Mouse (Mus musculus): ENCODE measurements around the gene Ltb4r2. TPM values are rescaled to one million over a fixed set of nuclear protein-coding genes. Genes with fewer than 3 reads are reported as not detected.

Ltb4r2 gene
- polyA plus RNA-seq, 1 experiment = 1.8 TPM

DNA sequence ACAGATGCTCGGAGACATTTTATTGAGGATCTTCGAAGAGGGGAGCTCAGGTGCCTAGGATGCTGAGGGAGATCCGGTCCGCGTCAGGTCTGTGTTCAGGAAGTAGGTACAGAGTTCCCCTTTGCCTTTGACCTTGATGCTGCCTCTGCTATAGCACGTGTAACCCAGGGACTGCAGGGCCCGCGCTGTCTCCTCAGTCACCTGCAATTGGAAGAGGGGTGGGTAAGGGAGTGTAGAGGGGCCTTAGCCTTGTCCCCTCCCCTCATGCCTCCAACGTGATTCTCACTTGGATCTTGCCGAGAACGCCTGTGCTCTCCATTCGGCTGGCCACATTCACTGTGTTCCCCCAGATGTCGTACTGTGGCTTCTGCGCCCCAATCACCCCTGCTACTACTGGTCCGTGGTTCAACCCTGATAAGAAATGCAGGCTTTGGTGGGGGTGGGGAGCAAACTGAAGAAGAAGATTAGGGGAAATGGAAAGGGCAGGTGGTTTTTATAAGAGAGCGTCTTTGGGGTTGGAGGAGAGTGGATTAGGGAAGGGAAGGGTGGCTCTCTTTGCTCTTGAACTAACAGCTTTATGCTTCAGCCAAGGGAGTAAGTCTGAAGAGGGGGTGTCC is 8.0 kb downstream of the Ltb4r2 start:
- no peaks in the 10 kb centered on the region for H3K36me3 ChIP-seq (ENCODE audit: control insufficient read depth, insufficient read depth, low read length)
- DNase-seq = no peak
- H3K4me3 ChIP-seq (ENCODE audit: control insufficient read depth, insufficient read depth, low read length) = no peak overlapping the region
- no peak overlapping the region for H3K27ac ChIP-seq (ENCODE audit: control insufficient read depth, insufficient read depth, low read length)
- TF ChIP-seq CTCF (IDR thresholded peaks at IDR 0.05; ENCODE audit: borderline replicate concordance, control insufficient read depth, extremely low read depth, insufficient read depth, low read length, poor library complexity) = no peak
- no peak for TF ChIP-seq POLR2A (IDR thresholded peaks at IDR 0.05; ENCODE audit: control insufficient read depth, extremely low read depth, insufficient read depth, low read length, poor library complexity)
- 52% methylated on average over 16 of the region's 16 CpGs for WGBS
- 0 out of 2 replicates have a peak, but pooled peaks cover 4% of the 10 kb centered on the region for H3K4me1 ChIP-seq (replicated peaks; ENCODE audit: control insufficient read depth, insufficient read depth, low read length)
- H3K27me3 ChIP-seq (ENCODE audit: control insufficient read depth, insufficient read depth, low read length) = peaks cover 2% of the 10 kb centered on the region; the same call in 1 of the 2 replicates

DNA sequence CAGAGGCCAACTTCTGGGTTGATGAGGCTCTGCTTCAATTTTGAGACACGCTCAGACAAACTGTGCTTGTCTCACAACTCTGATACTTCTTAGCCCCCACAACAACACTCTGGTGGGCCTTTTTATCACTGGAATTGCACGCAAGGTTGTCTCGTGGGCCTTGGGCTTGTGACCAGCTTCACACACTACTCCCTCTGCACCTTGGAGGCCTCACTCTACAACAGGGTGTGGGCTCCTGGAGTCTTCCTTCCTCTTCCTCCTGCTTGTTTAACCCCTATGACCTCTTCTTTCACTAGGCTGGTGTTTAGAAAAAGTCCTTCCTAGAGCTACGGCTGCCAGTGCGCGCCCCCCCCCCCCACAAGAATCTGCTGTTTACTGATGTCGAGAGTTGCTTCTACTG is 15.5 kb downstream of the Ltb4r2 start:
- H3K4me1 ChIP-seq (replicated peaks; ENCODE audit: control insufficient read depth, insufficient read depth, low read length) = no peaks in the 10 kb centered on the region
- H3K27ac ChIP-seq (ENCODE audit: control insufficient read depth, insufficient read depth, low read length) = no peak overlapping the region
- DNase-seq = no peak
- TF ChIP-seq POLR2A (IDR thresholded peaks at IDR 0.05; ENCODE audit: control insufficient read depth, extremely low read depth, insufficient read depth, low read length, poor library complexity) (no peak), CTCF (IDR thresholded peaks at IDR 0.05; ENCODE audit: borderline replicate concordance, control insufficient read depth, extremely low read depth, insufficient read depth, low read length, poor library complexity) (no peak)
- no peak overlapping the region for H3K4me3 ChIP-seq (ENCODE audit: control insufficient read depth, insufficient read depth, low read length)
- no peaks in the 10 kb centered on the region for H3K27me3 ChIP-seq (ENCODE audit: control insufficient read depth, insufficient read depth, low read length)
- WGBS = 81% methylated on average over 7 of the region's 7 CpGs
- H3K36me3 ChIP-seq (ENCODE audit: control insufficient read depth, insufficient read depth, low read length) = no peaks in the 10 kb centered on the region

DNA sequence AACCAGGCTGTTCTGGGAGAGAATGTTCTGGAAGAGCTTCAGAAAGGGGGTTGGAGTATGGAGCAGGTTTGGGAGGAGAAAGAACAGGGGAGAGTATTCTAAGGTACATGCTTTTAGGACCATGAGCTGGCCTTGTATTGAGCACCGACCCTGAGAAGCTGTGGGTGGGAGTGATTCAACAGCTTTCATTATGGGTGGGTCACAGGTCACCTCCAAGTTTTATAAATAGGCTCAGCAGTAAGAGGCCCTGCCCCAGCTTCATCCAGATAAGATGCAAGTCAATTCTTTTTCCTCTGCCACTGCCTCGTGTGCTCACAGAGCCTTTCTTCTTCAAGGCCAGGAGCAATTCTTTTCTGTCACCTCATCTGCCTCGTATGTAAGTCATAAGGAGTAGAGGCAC is 15.9 kb downstream of the Ltb4r2 start:
- H3K27me3 ChIP-seq (ENCODE audit: control insufficient read depth, insufficient read depth, low read length) = no peaks in the 10 kb centered on the region
- H3K27ac ChIP-seq (ENCODE audit: control insufficient read depth, insufficient read depth, low read length) = no peak overlapping the region
- H3K4me1 ChIP-seq (replicated peaks; ENCODE audit: control insufficient read depth, insufficient read depth, low read length) = no peaks in the 10 kb centered on the region
- no peak for TF ChIP-seq POLR2A (IDR thresholded peaks at IDR 0.05; ENCODE audit: control insufficient read depth, extremely low read depth, insufficient read depth, low read length, poor library complexity)
- TF ChIP-seq CTCF (IDR thresholded peaks at IDR 0.05; ENCODE audit: borderline replicate concordance, control insufficient read depth, extremely low read depth, insufficient read depth, low read length, poor library complexity) = no peak
- 48% methylated on average over 3 of the region's 3 CpGs for WGBS
- no peak for DNase-seq
- no peak overlapping the region for H3K4me3 ChIP-seq (ENCODE audit: control insufficient read depth, insufficient read depth, low read length)
- no peaks in the 10 kb centered on the region for H3K36me3 ChIP-seq (ENCODE audit: control insufficient read depth, insufficient read depth, low read length)

DNA sequence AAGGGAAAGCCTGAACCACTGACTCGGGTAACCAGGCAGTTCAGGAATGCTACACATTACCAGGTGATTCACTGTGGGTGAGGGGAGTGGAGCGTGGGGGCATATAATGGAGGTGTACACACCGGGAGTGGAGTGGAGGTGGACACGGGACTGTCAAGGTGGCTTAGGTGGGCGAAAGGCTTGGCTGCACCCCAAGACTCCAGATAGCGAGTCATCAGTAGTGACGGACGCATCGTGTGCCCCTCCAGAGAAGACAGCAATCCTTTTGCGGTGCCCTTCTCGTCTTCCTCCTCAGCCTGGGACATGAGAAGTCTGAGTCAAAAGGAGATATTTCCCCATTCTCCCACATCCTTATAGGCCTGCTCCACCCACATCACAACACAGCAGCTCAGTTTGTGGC is 16.6 kb downstream of the Ltb4r2 start:
- no peaks in the 10 kb centered on the region for H3K4me1 ChIP-seq (replicated peaks; ENCODE audit: control insufficient read depth, insufficient read depth, low read length)
- no peak overlapping the region for H3K27ac ChIP-seq (ENCODE audit: control insufficient read depth, insufficient read depth, low read length)
- no peaks in the 10 kb centered on the region for H3K27me3 ChIP-seq (ENCODE audit: control insufficient read depth, insufficient read depth, low read length)
- no peak for DNase-seq
- 85% methylated on average over 11 of the region's 11 CpGs for WGBS
- TF ChIP-seq CTCF (IDR thresholded peaks at IDR 0.05; ENCODE audit: borderline replicate concordance, control insufficient read depth, extremely low read depth, insufficient read depth, low read length, poor library complexity) = no peak
- no peak for TF ChIP-seq POLR2A (IDR thresholded peaks at IDR 0.05; ENCODE audit: control insufficient read depth, extremely low read depth, insufficient read depth, low read length, poor library complexity)
- H3K36me3 ChIP-seq (ENCODE audit: control insufficient read depth, insufficient read depth, low read length) = no peaks in the 10 kb centered on the region
- H3K4me3 ChIP-seq (ENCODE audit: control insufficient read depth, insufficient read depth, low read length) = no peak overlapping the region

GRCm38 (mm10) chr14:55778686-55779085 is 17.5 kb downstream of the Ltb4r2 start:
- no peak for TF ChIP-seq POLR2A (IDR thresholded peaks at IDR 0.05; ENCODE audit: control insufficient read depth, extremely low read depth, insufficient read depth, low read length, poor library complexity)
- TF ChIP-seq CTCF (IDR thresholded peaks at IDR 0.05; ENCODE audit: borderline replicate concordance, control insufficient read depth, extremely low read depth, insufficient read depth, low read length, poor library complexity) = no peak
- Histone ChIP-seq H3K4me1 (replicated peaks; ENCODE audit: control insufficient read depth, insufficient read depth, low read length) (no peaks in the 10 kb centered on the region), H3K4me3 (ENCODE audit: control insufficient read depth, insufficient read depth, low read length) (no peak overlapping the region), H3K27me3 (ENCODE audit: control insufficient read depth, insufficient read depth, low read length) (no peaks in the 10 kb centered on the region), H3K27ac (ENCODE audit: control insufficient read depth, insufficient read depth, low read length) (no peak overlapping the region), H3K36me3 (ENCODE audit: control insufficient read depth, insufficient read depth, low read length) (no peaks in the 10 kb centered on the region)
- no peak for DNase-seq
- WGBS = 97% methylated on average over 15 of the region's 15 CpGs

GRCm38 (mm10) chr14:55779656-55780055 is 18.4 kb downstream of the Ltb4r2 start:
- no peaks in the 10 kb centered on the region for H3K4me1 ChIP-seq (replicated peaks; ENCODE audit: control insufficient read depth, insufficient read depth, low read length)
- H3K27me3 ChIP-seq (ENCODE audit: control insufficient read depth, insufficient read depth, low read length) = no peaks in the 10 kb centered on the region
- no peak overlapping the region for H3K27ac ChIP-seq (ENCODE audit: control insufficient read depth, insufficient read depth, low read length)
- H3K4me3 ChIP-seq (ENCODE audit: control insufficient read depth, insufficient read depth, low read length) = no peak overlapping the region
- no peaks in the 10 kb centered on the region for H3K36me3 ChIP-seq (ENCODE audit: control insufficient read depth, insufficient read depth, low read length)
- DNase-seq = peak; percentile 0
- no peak for TF ChIP-seq CTCF (IDR thresholded peaks at IDR 0.05; ENCODE audit: borderline replicate concordance, control insufficient read depth, extremely low read depth, insufficient read depth, low read length, poor library complexity)
- TF ChIP-seq POLR2A (IDR thresholded peaks at IDR 0.05; ENCODE audit: control insufficient read depth, extremely low read depth, insufficient read depth, low read length, poor library complexity) = no peak
- WGBS = 86% methylated on average over 16 of the region's 16 CpGs

DNA sequence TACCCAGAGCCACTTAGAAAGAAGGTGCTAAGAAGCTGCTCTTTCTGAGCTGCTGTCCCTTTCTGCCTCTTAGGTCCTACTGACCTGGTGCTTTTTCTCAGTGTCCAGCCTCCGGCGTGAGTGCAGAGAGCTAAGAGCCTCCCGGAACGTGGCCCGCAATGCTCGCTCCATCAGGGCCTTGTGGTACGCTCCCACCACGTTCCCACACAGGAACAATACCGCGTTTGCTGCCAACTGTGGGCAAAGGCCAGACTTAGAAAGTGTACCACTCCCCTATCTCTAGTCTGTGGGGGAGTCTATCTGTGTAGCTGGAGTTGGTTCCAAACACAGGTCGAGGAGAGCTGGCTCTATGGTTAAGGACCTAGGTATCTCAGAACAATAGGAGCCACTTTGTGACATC is 19.5 kb downstream of the Ltb4r2 start:
- Histone ChIP-seq H3K4me1 (replicated peaks; ENCODE audit: control insufficient read depth, insufficient read depth, low read length) (no peaks in the 10 kb centered on the region), H3K27me3 (ENCODE audit: control insufficient read depth, insufficient read depth, low read length) (no peaks in the 10 kb centered on the region), H3K36me3 (ENCODE audit: control insufficient read depth, insufficient read depth, low read length) (no peaks in the 10 kb centered on the region), H3K27ac (ENCODE audit: control insufficient read depth, insufficient read depth, low read length) (no peak overlapping the region), H3K4me3 (ENCODE audit: control insufficient read depth, insufficient read depth, low read length) (no peak overlapping the region)
- 87% methylated on average over 11 of the region's 11 CpGs for WGBS
- no peak for DNase-seq
- no peak for TF ChIP-seq CTCF (IDR thresholded peaks at IDR 0.05; ENCODE audit: borderline replicate concordance, control insufficient read depth, extremely low read depth, insufficient read depth, low read length, poor library complexity)
- TF ChIP-seq POLR2A (IDR thresholded peaks at IDR 0.05; ENCODE audit: control insufficient read depth, extremely low read depth, insufficient read depth, low read length, poor library complexity) = no peak
